Mouse (Mus musculus) forebrain, embryonic 16.5 days (tissue): ENCODE measurements around the gene Zfp1. TPM values are rescaled to one million over a fixed set of nuclear protein-coding genes. Genes with fewer than 3 reads are reported as not detected.

Experiments
- ATAC-seq: fragments of 200-750 bp; cut with Nextera tagmentation; 2 replicates; pipeline ENCODE4 v1.8.0; 2017; ENCODE audit warnings: mild to moderate bottlenecking, moderate library complexity
- H3K27ac ChIP-seq: fragments of 300-500 bp; sonication (generic); 2 replicates; pipeline ENCODE4 v1.5.1; 2014; ENCODE audit warnings: low read length, control low read depth
- H3K27me3 ChIP-seq: fragments of 300-500 bp; sonication (generic); replicated peaks from 2 replicates; pipeline ENCODE4 v1.6.1; 2014; ENCODE audit warnings: low read length; ENCODE audit not compliant: control insufficient read depth, insufficient read depth
- H3K36me3 ChIP-seq: fragments of 300-500 bp; sonication (generic); 2 replicates; pipeline ENCODE4 v1.6.1; 2014; ENCODE audit not compliant: control insufficient read depth, insufficient read depth
- H3K4me1 ChIP-seq: fragments of 300-500 bp; sonication (generic); replicated peaks from 2 replicates; pipeline ENCODE4 v1.6.1; 2014; ENCODE audit warnings: low read length; ENCODE audit not compliant: control insufficient read depth, insufficient read depth
- H3K4me2 ChIP-seq: fragments of 300-500 bp; sonication (generic); 2 replicates; pipeline ENCODE4 v1.6.1; 2014; ENCODE audit warnings: mild to moderate bottlenecking, low read length, control low read depth
- H3K4me3 ChIP-seq: fragments of 300-500 bp; sonication (generic); replicated peaks from 2 replicates; pipeline ENCODE4 v1.5.1; 2014; ENCODE audit warnings: mild to moderate bottlenecking, low read length, control low read depth
- H3K9ac ChIP-seq: fragments of 300-500 bp; sonication (generic); replicated peaks from 2 replicates; pipeline ENCODE4 v1.6.1; 2014; ENCODE audit warnings: low read depth, low read length, control low read depth
- H3K9me3 ChIP-seq: fragments of 300-500 bp; sonication (generic); 2 replicates; pipeline ENCODE4 v1.6.1; 2016; ENCODE audit warnings: low read length; ENCODE audit not compliant: control insufficient read depth
- WGBS: fragments of 180-500 bp; shearing (Covaris S2); extraction: QIAGEN DNeasy Blood & Tissue Kit; methylation state at CpG from one replicate; pipeline ENCODE4 v1.1.7; 2014; 5-methylcytosine and 5-hydroxymethylcytosine counted together
- polyA plus RNA-seq: library from polyadenylated mRNA; unstranded; fragments of >200 nt; fragmentation: Nextera tagmentation; extraction: Ambion mirVana; gene quantifications from 2 replicates; pipeline ENCODE4 v1.2.1, GENCODE M21; 2015

Zfp1 gene
- polyA plus RNA-seq, 1 experiment from 2014 or later = 32.5 TPM

DNA sequence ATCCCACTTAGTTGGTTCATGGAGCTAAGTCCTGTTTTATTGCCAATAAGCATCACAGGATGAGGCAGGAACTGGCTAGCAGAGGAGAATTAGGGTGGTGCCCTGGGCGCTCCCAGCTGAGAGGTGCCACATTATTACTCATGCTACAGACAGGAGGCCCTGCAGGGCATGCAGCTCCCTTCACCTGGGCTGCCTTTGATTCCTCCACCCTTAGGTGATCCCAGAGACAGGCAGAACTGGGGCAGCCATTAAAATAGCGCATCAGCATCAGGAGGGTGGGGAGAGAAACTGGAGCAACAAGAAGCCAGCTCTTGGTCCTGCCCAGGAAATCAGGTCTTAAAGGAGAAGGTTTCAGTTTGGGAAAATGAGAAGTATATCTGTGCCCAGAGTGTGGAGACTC is 38.2 kb upstream of the Zfp1 start:
- Histone ChIP-seq H3K4me2 (no peak overlapping the region), H3K36me3 (no peaks in the 10 kb centered on the region), H3K27me3 (no peaks in the 10 kb centered on the region), H3K9ac (no peak overlapping the region), H3K4me3 (no peak overlapping the region), H3K27ac (no peak overlapping the region), H3K4me1 (peaks cover 8% of the 10 kb centered on the region; the same call in 1 of the 2 replicates), H3K9me3 (no peaks in the 10 kb centered on the region)
- ATAC-seq = no peak
- WGBS = 98% methylated on average over 2 of the region's 2 CpGs

DNA sequence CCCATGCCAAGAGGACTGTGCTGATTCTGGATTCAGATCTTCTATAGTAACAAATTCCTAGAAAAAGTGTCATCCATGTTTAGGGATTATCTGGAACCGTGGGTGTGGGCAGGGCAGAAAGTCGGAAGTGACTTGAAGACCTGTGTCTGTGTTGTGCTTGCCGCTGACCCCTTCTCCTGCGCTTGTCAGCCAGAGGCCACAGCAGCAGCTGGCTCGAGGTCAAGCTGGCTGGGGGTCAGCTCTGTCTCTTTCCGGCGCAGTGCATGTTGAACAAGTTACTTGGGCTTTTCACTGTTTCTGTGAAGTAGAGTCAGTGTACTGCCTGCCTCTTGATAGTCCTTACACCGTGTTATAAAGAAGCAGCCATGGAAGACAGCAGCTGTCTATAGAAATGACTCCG is 36.2 kb upstream of the Zfp1 start:
- Histone ChIP-seq H3K27ac (no peak overlapping the region), H3K4me2 (no peak overlapping the region), H3K4me3 (no peak overlapping the region), H3K36me3 (no peaks in the 10 kb centered on the region), H3K27me3 (no peaks in the 10 kb centered on the region), H3K9ac (no peak overlapping the region), H3K4me1 (peaks cover 8% of the 10 kb centered on the region; the same call in 1 of the 2 replicates), H3K9me3 (no peaks in the 10 kb centered on the region)
- WGBS = 93% methylated on average over 9 of the region's 9 CpGs
- ATAC-seq = no peak

DNA sequence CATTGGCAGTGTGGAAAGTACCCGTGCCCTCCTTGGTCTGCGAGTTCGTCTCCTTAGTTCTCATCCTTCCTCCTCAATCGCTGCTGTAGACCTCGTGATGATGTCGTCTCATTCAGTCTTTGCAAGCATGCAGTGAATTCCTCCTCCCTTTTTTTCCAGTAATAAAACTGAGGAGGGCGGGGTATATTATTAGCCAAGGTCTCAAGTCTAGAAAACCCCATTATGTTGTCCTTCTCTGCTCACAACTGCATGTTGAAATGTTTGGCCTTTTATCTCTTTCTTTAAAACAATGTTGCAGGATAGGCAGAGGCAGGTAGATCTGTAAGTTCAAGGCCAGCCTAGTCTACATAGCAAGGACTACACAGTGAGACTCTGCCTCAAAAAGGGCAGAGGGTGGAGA is 35.8 kb upstream of the Zfp1 start:
- no peaks in the 10 kb centered on the region for H3K9me3 ChIP-seq
- 95% methylated on average over 7 of the region's 7 CpGs for WGBS

DNA sequence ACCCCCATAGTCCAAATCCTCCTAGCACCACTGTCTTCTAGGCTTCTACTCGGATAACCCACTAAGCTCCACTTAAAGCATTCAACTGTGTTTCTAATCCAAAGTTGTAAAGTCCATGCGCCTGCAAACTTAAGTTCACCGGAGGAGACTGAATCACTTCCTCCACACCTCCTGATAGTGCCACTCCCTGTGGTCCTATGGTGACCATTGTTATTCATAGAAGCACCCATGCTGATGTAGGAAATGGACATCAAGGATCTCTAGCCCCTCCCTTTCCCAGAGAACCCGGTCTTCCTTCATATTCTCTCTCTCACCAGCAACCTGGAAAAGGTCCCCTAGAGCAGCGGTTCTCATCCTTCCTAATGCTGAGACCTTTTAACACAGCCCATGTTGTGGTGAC is 30.0 kb upstream of the Zfp1 start:
- no peaks in the 10 kb centered on the region for H3K9me3 ChIP-seq
- ATAC-seq = no peak
- no peaks in the 10 kb centered on the region for H3K36me3 ChIP-seq
- no peak overlapping the region for H3K9ac ChIP-seq
- no peak overlapping the region for H3K4me2 ChIP-seq
- H3K4me3 ChIP-seq = no peak overlapping the region
- H3K27me3 ChIP-seq = no peaks in the 10 kb centered on the region
- no peaks in the 10 kb centered on the region for H3K4me1 ChIP-seq
- no peak overlapping the region for H3K27ac ChIP-seq
- WGBS = 84% methylated on average over 5 of the region's 5 CpGs

More for the DNA sequence above, 35.8 kb upstream of the Zfp1 start:
- H3K27ac ChIP-seq = no peak overlapping the region
- no peak overlapping the region for H3K4me3 ChIP-seq
- no peak for ATAC-seq
- H3K27me3 ChIP-seq = no peaks in the 10 kb centered on the region
- H3K4me2 ChIP-seq = no peak overlapping the region
- H3K9ac ChIP-seq = no peak overlapping the region
- peaks cover 5% of the 10 kb centered on the region; the same call in 1 of the 2 replicates for H3K4me1 ChIP-seq
- no peaks in the 10 kb centered on the region for H3K36me3 ChIP-seq

DNA sequence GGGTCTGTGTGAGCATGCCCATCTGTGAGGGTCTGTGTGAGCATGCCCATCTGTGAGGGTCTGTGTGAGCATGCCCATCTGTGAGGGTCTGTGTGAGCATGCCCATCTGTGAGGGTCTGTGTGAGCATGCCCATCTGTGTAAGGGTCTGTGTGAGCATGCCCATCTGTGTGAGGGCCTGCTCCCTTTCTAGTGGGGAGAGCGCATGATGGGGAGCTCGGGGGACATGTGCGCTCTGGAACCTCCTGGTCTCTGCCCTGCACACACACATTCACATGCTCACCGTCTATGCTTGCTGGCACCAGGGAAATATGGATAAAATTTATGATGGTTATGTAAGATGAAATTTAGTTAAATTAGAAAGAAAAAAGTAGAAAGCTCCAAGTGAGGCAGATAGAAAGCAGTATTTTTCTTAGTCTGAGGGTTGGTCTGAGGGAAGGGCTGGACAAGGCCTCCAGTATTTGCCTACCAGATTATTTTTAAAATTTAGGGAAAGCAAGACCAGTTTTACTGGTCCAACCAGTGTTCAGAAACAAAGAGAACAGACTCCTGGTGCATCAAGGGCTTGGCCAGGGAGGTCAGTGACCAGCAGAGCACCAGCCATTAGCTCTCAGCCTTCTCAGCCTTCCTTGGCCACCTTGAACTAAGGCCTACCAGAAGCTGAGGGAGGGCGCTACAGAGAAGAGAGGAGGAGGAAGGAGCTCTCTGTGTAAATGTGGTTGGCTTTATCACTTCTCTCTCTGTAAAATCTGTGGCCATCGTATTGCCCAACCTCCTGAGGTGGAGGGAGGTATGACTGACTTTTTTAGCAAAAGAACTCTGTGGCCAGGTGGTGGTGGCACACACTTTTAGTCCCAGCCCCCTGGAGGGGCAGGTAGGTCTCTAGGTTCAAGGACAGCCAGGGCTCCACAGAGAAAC is 28.2 kb upstream of the Zfp1 start:
- no peaks in the 10 kb centered on the region for H3K9me3 ChIP-seq
- WGBS = 83% methylated on average over 6 of the region's 6 CpGs
- H3K4me1 ChIP-seq = no peaks in the 10 kb centered on the region
- no peak overlapping the region for H3K4me2 ChIP-seq
- H3K27me3 ChIP-seq = no peaks in the 10 kb centered on the region
- no peak overlapping the region for H3K9ac ChIP-seq
- ATAC-seq = no peak
- no peaks in the 10 kb centered on the region for H3K36me3 ChIP-seq
- no peak overlapping the region for H3K27ac ChIP-seq
- H3K4me3 ChIP-seq = no peak overlapping the region

DNA sequence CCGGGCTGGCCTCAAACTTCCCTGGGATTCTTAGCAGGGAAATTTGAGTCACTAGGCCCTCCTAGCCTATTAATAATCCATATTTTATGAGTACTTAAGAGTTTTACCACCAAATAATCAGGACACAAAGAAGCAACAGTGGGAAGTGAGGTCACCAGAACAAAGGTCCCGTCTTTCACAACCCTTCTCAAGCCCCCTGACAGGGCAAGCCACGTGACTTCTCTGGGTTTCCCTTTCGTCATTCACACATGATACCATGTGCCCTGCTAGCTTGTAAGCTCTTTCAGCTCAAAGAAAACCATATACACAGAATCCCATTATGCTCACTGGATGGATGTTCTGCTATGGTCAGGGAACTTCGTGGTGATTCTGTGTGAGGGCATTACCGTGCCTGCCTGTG is 25.4 kb upstream of the Zfp1 start:
- Histone ChIP-seq H3K27me3 (no peaks in the 10 kb centered on the region), H3K36me3 (no peaks in the 10 kb centered on the region), H3K27ac (no peak overlapping the region), H3K4me2 (no peak overlapping the region), H3K4me3 (no peak overlapping the region), H3K9ac (no peak overlapping the region), H3K4me1 (no peaks in the 10 kb centered on the region), H3K9me3 (no peaks in the 10 kb centered on the region)
- no peak for ATAC-seq
- 69% methylated on average over 6 of the region's 6 CpGs for WGBS

DNA sequence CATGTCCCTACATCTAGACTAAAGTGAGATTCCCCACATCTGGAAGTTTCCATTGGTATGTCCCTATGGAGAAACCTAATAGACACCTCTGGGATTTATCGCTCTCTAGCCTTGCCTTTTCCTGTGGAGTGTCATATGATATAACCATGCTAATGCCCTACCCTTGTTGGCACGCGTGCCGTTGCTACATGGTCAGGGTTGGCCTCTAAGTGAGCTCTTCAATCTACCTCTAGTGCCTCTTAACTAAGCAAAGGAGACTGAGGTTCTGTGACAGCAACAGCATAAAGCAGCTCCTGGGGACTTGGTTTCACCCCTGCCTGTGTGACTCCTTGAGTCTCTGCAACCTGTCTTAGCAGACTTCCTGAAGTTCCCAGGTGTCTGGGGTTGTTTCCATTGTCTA is 24.9 kb upstream of the Zfp1 start:
- WGBS = 95% methylated on average over 4 of the region's 4 CpGs
- Histone ChIP-seq H3K36me3 (no peaks in the 10 kb centered on the region), H3K27me3 (no peaks in the 10 kb centered on the region), H3K4me3 (no peak overlapping the region), H3K4me2 (no peak overlapping the region), H3K9me3 (no peaks in the 10 kb centered on the region), H3K4me1 (no peaks in the 10 kb centered on the region), H3K9ac (no peak overlapping the region), H3K27ac (no peak overlapping the region)
- no peak for ATAC-seq

DNA sequence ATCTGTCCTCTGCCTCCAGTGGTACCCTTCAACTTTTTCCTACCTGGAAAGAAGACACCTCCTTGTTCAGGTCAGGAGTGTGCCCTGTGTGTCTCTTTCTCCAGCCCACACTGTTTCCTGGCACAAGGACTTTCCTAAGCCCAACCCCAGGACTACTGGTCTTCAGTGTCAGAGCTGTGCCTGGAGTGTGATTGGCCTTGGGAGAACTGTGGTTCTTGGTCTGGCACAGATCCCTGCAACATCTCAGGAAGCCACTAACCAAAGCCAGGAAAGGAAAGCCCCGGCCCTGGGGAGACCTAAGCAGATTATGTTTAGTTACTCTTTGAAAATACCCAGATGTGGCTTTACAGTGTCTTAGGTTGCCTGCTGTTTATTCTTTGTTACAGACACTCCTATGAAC is 23.3 kb upstream of the Zfp1 start:
- no peak overlapping the region for H3K4me3 ChIP-seq
- H3K4me1 ChIP-seq = no peaks in the 10 kb centered on the region
- no peak overlapping the region for H3K9ac ChIP-seq
- ATAC-seq = no peak
- no peaks in the 10 kb centered on the region for H3K9me3 ChIP-seq
- no peak overlapping the region for H3K27ac ChIP-seq
- H3K4me2 ChIP-seq = no peak overlapping the region
- WGBS = 65% methylated on average over 1 of the region's 1 CpGs
- no peaks in the 10 kb centered on the region for H3K36me3 ChIP-seq
- H3K27me3 ChIP-seq = no peaks in the 10 kb centered on the region

DNA sequence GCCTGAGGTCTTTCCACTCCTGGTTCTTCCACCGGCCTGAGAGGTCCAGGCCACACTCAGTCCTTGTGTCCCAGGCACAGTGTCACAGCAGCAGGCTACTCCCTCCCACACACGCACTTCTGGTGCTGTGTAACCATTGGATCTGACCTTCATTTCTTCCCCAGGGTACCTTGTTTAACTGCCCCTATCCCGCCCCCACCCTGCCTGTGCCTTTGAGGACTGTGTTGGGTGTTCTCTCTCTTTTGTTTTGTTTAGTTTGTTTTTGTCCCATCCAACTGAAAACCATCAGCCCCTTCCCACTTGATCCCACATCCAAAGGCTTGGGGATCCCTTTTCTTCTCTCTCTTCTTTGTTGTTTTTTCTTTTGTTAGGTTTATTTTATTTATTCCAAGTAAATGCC is 21.1 kb upstream of the Zfp1 start:
- WGBS = 72% methylated on average over 3 of the region's 3 CpGs
- H3K9ac ChIP-seq = no peak overlapping the region
- H3K27ac ChIP-seq = no peak overlapping the region

More for the DNA sequence above, 21.1 kb upstream of the Zfp1 start:
- H3K9me3 ChIP-seq = no peaks in the 10 kb centered on the region
- no peaks in the 10 kb centered on the region for H3K4me1 ChIP-seq
- no peak overlapping the region for H3K4me3 ChIP-seq
- no peak for ATAC-seq
- no peaks in the 10 kb centered on the region for H3K27me3 ChIP-seq
- H3K4me2 ChIP-seq = no peak overlapping the region
- no peaks in the 10 kb centered on the region for H3K36me3 ChIP-seq
